Mouse (Mus musculus) cortical plate, adult 2 months (tissue): ENCODE data around the gene Cgnl1.

Source experiments
- CTCF ChIP-seq: fragments of 200-500 bp; IDR thresholded peaks from 2 replicates; pipeline ENCODE4 v1.5.1; 2011; ENCODE audit warnings: mild to moderate bottlenecking, control low read depth, low read length; ENCODE audit not compliant: insufficient read depth; ENCODE audit errors: extremely low read depth
- POLR2A ChIP-seq: fragments of 200-500 bp; IDR thresholded peaks from 2 replicates; pipeline ENCODE4 v1.6.1; 2011; ENCODE audit warnings: mild to moderate bottlenecking, low read length, control low read depth; ENCODE audit not compliant: insufficient read depth; ENCODE audit errors: extremely low read depth

DNA sequence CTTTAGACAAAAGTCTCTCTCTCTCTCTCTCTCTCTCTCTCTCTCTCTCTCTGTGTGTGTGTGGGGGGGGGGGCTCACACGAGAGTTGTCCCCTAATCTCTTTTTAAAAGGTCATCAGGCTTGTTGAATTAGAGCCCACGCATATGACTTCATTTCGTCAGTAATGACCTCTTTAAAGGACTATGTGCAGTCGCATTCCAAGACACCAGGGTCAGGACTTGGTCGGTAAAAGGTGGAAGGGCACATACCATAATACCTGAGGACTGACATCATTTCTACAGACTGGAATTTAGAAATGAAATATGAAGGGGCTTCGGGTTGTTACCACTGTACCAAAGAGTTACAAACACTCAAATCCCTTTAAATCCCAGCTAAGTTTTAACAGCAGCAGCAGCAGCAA is 32.7 kb upstream of the Cgnl1 start:
- TF ChIP-seq CTCF = no peak
- TF ChIP-seq POLR2A = no peak
